Mouse (Mus musculus) limb, embryonic 11.5 days (tissue): ENCODE measurements around the gene Fgfr2. TPM values are rescaled to one million over a fixed set of nuclear protein-coding genes. Genes with fewer than 3 reads are reported as not detected.

Experiments
- ATAC-seq: fragments of 200-750 bp; cut with Nextera tagmentation; 2 replicates; pipeline ENCODE4 v1.8.0; 2017; ENCODE audit warnings: low read depth; ENCODE audit not compliant: insufficient number of reproducible peaks, low FRiP score, low TSS enrichment
- DNase-seq: peaks from one replicate; pipeline ENCODE4 v3.0.0-alpha.2; 2015; ENCODE audit warnings: low spot score
- H3K27ac ChIP-seq: fragments of 300-500 bp; sonication (generic); replicated peaks from 2 replicates; pipeline ENCODE4 v1.5.1; 2014; ENCODE audit warnings: low read depth, mild to moderate bottlenecking, low read length
- H3K27me3 ChIP-seq: fragments of 300-500 bp; sonication (generic); 2 replicates; pipeline ENCODE4 v1.6.1; 2014; ENCODE audit warnings: mild to moderate bottlenecking, low read length, mixed read lengths; ENCODE audit not compliant: control insufficient read depth, insufficient read depth
- H3K36me3 ChIP-seq: fragments of 300-500 bp; sonication (generic); 2 replicates; pipeline ENCODE4 v1.6.1; 2014; ENCODE audit warnings: mild to moderate bottlenecking, low read length, moderate library complexity, mixed read lengths; ENCODE audit not compliant: control insufficient read depth, insufficient read depth
- H3K4me1 ChIP-seq: fragments of 300-500 bp; sonication (generic); 2 replicates; pipeline ENCODE4 v1.6.1; 2014; ENCODE audit warnings: low read length, mixed read lengths; ENCODE audit not compliant: control insufficient read depth, insufficient read depth
- H3K4me2 ChIP-seq: fragments of 300-500 bp; sonication (generic); 2 replicates; pipeline ENCODE4 v1.6.1; 2014; ENCODE audit warnings: low read depth, mild to moderate bottlenecking, moderate library complexity; ENCODE audit not compliant: severe bottlenecking
- H3K4me3 ChIP-seq: fragments of 300-500 bp; sonication (generic); 2 replicates; pipeline ENCODE4 v1.5.1; 2014; ENCODE audit warnings: low read depth, low read length
- H3K9ac ChIP-seq: fragments of 300-500 bp; sonication (generic); 2 replicates; pipeline ENCODE4 v1.6.1; 2014; ENCODE audit warnings: mild to moderate bottlenecking, low read length
- H3K9me3 ChIP-seq: fragments of 300-500 bp; sonication (generic); 2 replicates; pipeline ENCODE4 v1.6.1; 2016; ENCODE audit warnings: low read length; ENCODE audit not compliant: control insufficient read depth
- WGBS: fragments of 180-500 bp; shearing (Covaris S2); extraction: QIAGEN DNeasy Blood & Tissue Kit; methylation state at CpG from one replicate; pipeline ENCODE4 v1.1.7; 2014; 5-methylcytosine and 5-hydroxymethylcytosine counted together
- polyA plus RNA-seq: library from polyadenylated mRNA; unstranded; fragments of >200 nt; fragmentation: Nextera tagmentation; extraction: Ambion mirVana; gene quantifications from 2 replicates; pipeline ENCODE4 v1.2.1, GENCODE M21; 2014

Gene Fgfr2
- polyA plus RNA-seq, 1 experiment from 2014 or later = 60.1 TPM

GRCm38 (mm10) chr7:133088830-133089261, 34.3 kb downstream of the Fgfr2 start:
- Histone ChIP-seq H3K27ac (no peak overlapping the region), H3K9ac (no peak overlapping the region), H3K4me3 (no peak overlapping the region), H3K4me1 (peaks cover 8% of the 10 kb centered on the region), H3K27me3 (no peaks in the 10 kb centered on the region), H3K36me3 (no peaks in the 10 kb centered on the region; the same call in 1 of the 2 replicates), H3K4me2 (no peak overlapping the region), H3K9me3 (no peaks in the 10 kb centered on the region)
- ATAC-seq (no peak), DNase-seq (no peak)
- WGBS = 84% methylated on average over 11 of the region's 11 CpGs

- Histone ChIP-seq H3K27me3 (no peaks in the 10 kb centered on the region), H3K4me2 (no peak overlapping the region), H3K36me3 (no peaks in the 10 kb centered on the region; the same call in 1 of the 2 replicates), H3K4me3 (no peak overlapping the region), H3K4me1 (peaks cover 6% of the 10 kb centered on the region), H3K27ac (no peak overlapping the region), H3K9ac (no peak overlapping the region), H3K9me3 (no peaks in the 10 kb centered on the region)
- WGBS = 80% methylated on average over 4 of the region's 4 CpGs
- DNase-seq (no peak), ATAC-seq (no peak)
These were observed 34.7 kb downstream of the Fgfr2 start for GRCm38 (mm10) chr7:133088411-133088810.

- Histone ChIP-seq H3K4me1 (0 out of 2 replicates have a peak, but pooled peaks cover 3% of the 10 kb centered on the region), H3K36me3 (no peaks in the 10 kb centered on the region), H3K4me3 (no peak overlapping the region), H3K4me2 (no peak overlapping the region), H3K27me3 (no peaks in the 10 kb centered on the region), H3K27ac (no peak overlapping the region), H3K9me3 (no peaks in the 10 kb centered on the region), H3K9ac (no peak overlapping the region)
- DNase-seq (no peak), ATAC-seq (no peak)
- WGBS = 89% methylated on average over 3 of the region's 3 CpGs
These were observed 37.7 kb downstream of the Fgfr2 start for GRCm38 (mm10) chr7:133085408-133085807.

GRCm38 (mm10) chr7:133083936-133084614, 39.1 kb downstream of the Fgfr2 start:
- DNase-seq (no peak), ATAC-seq (no peak)
- 0 out of 2 replicates have a peak, but pooled peaks cover 3% of the 10 kb centered on the region for H3K4me1 ChIP-seq
- no peak overlapping the region for H3K4me2 ChIP-seq
- no peak overlapping the region for H3K9ac ChIP-seq
- no peaks in the 10 kb centered on the region for H3K9me3 ChIP-seq
- H3K4me3 ChIP-seq = no peak overlapping the region
- no peak overlapping the region for H3K27ac ChIP-seq
- H3K27me3 ChIP-seq = no peaks in the 10 kb centered on the region
- no peaks in the 10 kb centered on the region for H3K36me3 ChIP-seq
- 89% methylated on average over 13 of the region's 13 CpGs for WGBS

GRCm38 (mm10) chr7:133078929-133079328, 44.2 kb downstream of the Fgfr2 start:
- ATAC-seq (no peak), DNase-seq (no peak)
- H3K9ac ChIP-seq = no peak overlapping the region
- H3K36me3 ChIP-seq = no peaks in the 10 kb centered on the region
- no peak overlapping the region for H3K4me3 ChIP-seq
- H3K9me3 ChIP-seq = no peaks in the 10 kb centered on the region
- H3K27me3 ChIP-seq = no peaks in the 10 kb centered on the region
- 0 out of 2 replicates have a peak, but pooled peaks cover 3% of the 10 kb centered on the region for H3K4me1 ChIP-seq
- WGBS = 70% methylated on average over 1 of the region's 1 CpGs
- H3K27ac ChIP-seq = no peak overlapping the region
- H3K4me2 ChIP-seq = no peak overlapping the region

GRCm38 (mm10) chr7:133074462-133075133, 48.6 kb downstream of the Fgfr2 start:
- Histone ChIP-seq H3K4me2 (no peak overlapping the region), H3K36me3 (no peaks in the 10 kb centered on the region), H3K4me1 (0 out of 2 replicates have a peak, but pooled peaks cover 2% of the 10 kb centered on the region), H3K9me3 (no peaks in the 10 kb centered on the region), H3K27me3 (no peaks in the 10 kb centered on the region), H3K9ac (no peak overlapping the region), H3K27ac (no peak overlapping the region), H3K4me3 (no peak overlapping the region)
- DNase-seq = no peak
- no peak for ATAC-seq
- 80% methylated on average over 10 of the region's 10 CpGs for WGBS

GRCm38 (mm10) chr7:133073147-133073651, 50.0 kb downstream of the Fgfr2 start:
- Histone ChIP-seq H3K9me3 (no peaks in the 10 kb centered on the region), H3K4me1 (peaks cover 2% of the 10 kb centered on the region; the same call in 1 of the 2 replicates), H3K9ac (no peak overlapping the region), H3K4me2 (no peak overlapping the region), H3K27me3 (no peaks in the 10 kb centered on the region), H3K36me3 (no peaks in the 10 kb centered on the region; the same call in 1 of the 2 replicates), H3K27ac (no peak overlapping the region), H3K4me3 (no peak overlapping the region)
- no peak for ATAC-seq
- no peak for DNase-seq
- 89% methylated on average over 9 of the region's 9 CpGs for WGBS

- H3K9ac ChIP-seq = no peak overlapping the region
- DNase-seq (no peak), ATAC-seq (no peak)
- H3K36me3 ChIP-seq = no peaks in the 10 kb centered on the region; the same call in 1 of the 2 replicates
- H3K4me1 ChIP-seq = peaks cover 6% of the 10 kb centered on the region; the same call in 1 of the 2 replicates
- H3K27ac ChIP-seq = no peak overlapping the region
- H3K4me3 ChIP-seq = no peak overlapping the region
- H3K27me3 ChIP-seq = no peaks in the 10 kb centered on the region
- 92% methylated on average over 4 of the region's 4 CpGs for WGBS
- H3K9me3 ChIP-seq = no peaks in the 10 kb centered on the region
- H3K4me2 ChIP-seq = no peak overlapping the region
These were observed 50.6 kb downstream of the Fgfr2 start for GRCm38 (mm10) chr7:133072535-133072934.
